Mouse (Mus musculus): ENCODE data around the gene 9630041A04Rik.

GRCm38 (mm10) chr9:101883295-101883694, 21.7 kb downstream of the 9630041A04Rik start:
- no peak for TF ChIP-seq EP300 (IDR thresholded peaks at IDR 0.05; ENCODE audit: low read depth)
- TF ChIP-seq CTCF (IDR thresholded peaks at IDR 0.05; ENCODE audit: low read depth), result no peak
